Mouse (Mus musculus): ENCODE measurements at regions not wholly inside any gene's neighbourhood (a gene's known extent, or its start where the extent isn't known, plus 50 kb on each side); places are given as distances from the start of the nearest gene placed in this dataset.

- TF ChIP-seq CTCF (IDR thresholded peaks at IDR 0.05; ENCODE audit: extremely low read depth, insufficient read length, insufficient replicate concordance, low read depth, low read length) (no peak), POLR2A (IDR thresholded peaks at IDR 0.05; ENCODE audit: low read depth, low read length) (no peak)
These were observed 248.3 kb upstream of the Pmfbp1 start for GRCm38 (mm10) chr8:109245526-109245925.
